Mouse (Mus musculus): ENCODE measurements around the gene Pcbp3. TPM values are rescaled to one million over a fixed set of nuclear protein-coding genes. Genes with fewer than 3 reads are reported as not detected.

Gene Pcbp3
- 19.1 and 23.5 TPM in 2 replicates for polyA plus RNA-seq (2012; rRNA removed)

DNA sequence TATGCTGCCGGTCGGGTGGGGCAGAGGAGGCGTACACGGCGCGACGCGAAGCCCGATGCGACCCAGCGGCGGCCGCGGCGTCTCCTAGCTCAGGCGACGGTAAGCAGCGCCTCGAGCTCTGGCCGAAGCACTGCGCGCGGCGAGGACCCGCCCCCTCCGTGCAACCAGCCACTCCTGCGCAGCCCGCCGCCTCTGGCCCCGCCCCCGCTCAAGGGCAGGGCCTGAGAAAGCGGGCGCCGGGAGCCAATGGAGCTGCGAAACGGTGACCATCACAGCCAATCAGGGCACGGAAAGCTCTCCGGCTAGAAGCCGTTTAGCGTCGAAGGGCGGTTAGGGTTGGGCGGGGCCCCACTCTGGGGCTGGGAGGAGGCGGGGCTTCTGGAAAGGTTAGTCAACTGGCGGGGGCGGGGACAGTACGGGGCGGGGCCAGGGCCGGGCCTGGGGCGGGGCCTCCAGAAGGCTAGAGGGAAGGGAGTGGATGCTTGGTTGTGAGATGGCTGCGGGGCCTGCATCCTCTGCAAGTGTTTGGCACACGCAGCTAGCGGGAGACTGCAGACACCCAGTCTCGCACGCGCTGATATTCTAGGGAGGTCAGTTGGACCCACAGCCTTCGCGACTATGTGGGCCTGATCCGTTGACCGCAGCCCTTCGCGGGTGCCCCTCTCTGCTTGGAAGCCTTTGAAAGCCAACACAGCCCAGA lies at the start of gene Pcbp3:
Gene Pcbp3 (minus strand): TSS at position 98 of the 700 bp plus-strand sequence.
- H3K36me3 ChIP-seq (ENCODE audit: control insufficient read depth, insufficient read depth, low read length), result no peaks in the 10 kb centered on the region
- WGBS, result 4% methylated on average over 61 of the region's 62 CpGs
- no peaks in the 10 kb centered on the region for H3K27me3 ChIP-seq (replicated peaks; ENCODE audit: control insufficient read depth, insufficient read depth, low read length)
- H3K4me3 ChIP-seq (ENCODE audit: insufficient read depth, low read depth, low read length), result peak within 1 kb of the TSS; percentile 89
- DNase-seq, result peak; percentile 99
- TF ChIP-seq POLR2A (IDR thresholded peaks at IDR 0.05; ENCODE audit: low read depth, low read length) (peak; percentile 53), CTCF (conservative IDR thresholded peaks at IDR 0.05; ENCODE audit: insufficient read depth, insufficient read length, low read depth, low read length) (no peak)
- H3K27ac ChIP-seq (ENCODE audit: insufficient read depth, low read depth, low read length), result peak within 1 kb of the TSS; percentile 18; the same call in 1 of the 2 replicates
- H3K4me1 ChIP-seq (ENCODE audit: control insufficient read depth, insufficient read depth, low read length), result peaks cover 6% of the 10 kb centered on the region; the same call in 1 of the 2 replicates

DNA sequence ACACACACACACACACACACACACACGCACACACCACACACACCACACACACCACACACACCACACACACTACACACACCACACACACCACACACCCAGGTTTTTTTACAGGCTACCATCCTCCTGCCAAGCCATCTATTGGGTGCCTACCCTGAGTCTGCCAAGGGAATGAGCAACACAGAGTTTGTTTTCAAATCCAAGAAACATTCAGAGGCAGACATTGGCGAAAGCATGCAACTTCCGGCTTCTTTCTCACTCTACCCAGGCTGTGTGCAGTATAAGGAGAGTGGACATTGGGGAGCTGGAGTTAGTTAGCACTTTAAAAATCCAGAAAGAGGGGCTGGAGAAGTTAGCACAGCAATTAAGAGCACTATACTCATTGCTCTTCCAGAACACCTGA lies 47.0 kb upstream of the Pcbp3 start:
- 77% methylated on average over 3 of the region's 3 CpGs for WGBS
- Histone ChIP-seq H3K4me3 (ENCODE audit: insufficient read depth, low read depth, low read length) (no peak overlapping the region), H3K36me3 (ENCODE audit: control insufficient read depth, insufficient read depth, low read length) (no peaks in the 10 kb centered on the region), H3K4me1 (ENCODE audit: control insufficient read depth, insufficient read depth, low read length) (peaks cover 31% of the 10 kb centered on the region; the same call in 1 of the 2 replicates), H3K27ac (ENCODE audit: insufficient read depth, low read depth, low read length) (peak overlapping the region; percentile 92), H3K27me3 (replicated peaks; ENCODE audit: control insufficient read depth, insufficient read depth, low read length) (no peaks in the 10 kb centered on the region)
- DNase-seq, result peak; percentile 32
- no peak for TF ChIP-seq POLR2A (IDR thresholded peaks at IDR 0.05; ENCODE audit: low read depth, low read length)
- TF ChIP-seq CTCF (conservative IDR thresholded peaks at IDR 0.05; ENCODE audit: insufficient read depth, insufficient read length, low read depth, low read length), result no peak

GRCm38 (mm10) chr10:77008109-77008561 lies 46.4 kb upstream of the Pcbp3 start:
- no peaks in the 10 kb centered on the region for H3K27me3 ChIP-seq (replicated peaks; ENCODE audit: control insufficient read depth, insufficient read depth, low read length)
- H3K4me1 ChIP-seq (ENCODE audit: control insufficient read depth, insufficient read depth, low read length), result peaks cover 31% of the 10 kb centered on the region; the same call in 1 of the 2 replicates
- 15% methylated on average over 9 of the region's 9 CpGs for WGBS
- no peaks in the 10 kb centered on the region for H3K36me3 ChIP-seq (ENCODE audit: control insufficient read depth, insufficient read depth, low read length)
- TF ChIP-seq POLR2A (IDR thresholded peaks at IDR 0.05; ENCODE audit: low read depth, low read length), result no peak
- DNase-seq, result peak; percentile 78
- no peak overlapping the region for H3K4me3 ChIP-seq (ENCODE audit: insufficient read depth, low read depth, low read length)
- H3K27ac ChIP-seq (ENCODE audit: insufficient read depth, low read depth, low read length), result peak overlapping the region; percentile 92

DNA sequence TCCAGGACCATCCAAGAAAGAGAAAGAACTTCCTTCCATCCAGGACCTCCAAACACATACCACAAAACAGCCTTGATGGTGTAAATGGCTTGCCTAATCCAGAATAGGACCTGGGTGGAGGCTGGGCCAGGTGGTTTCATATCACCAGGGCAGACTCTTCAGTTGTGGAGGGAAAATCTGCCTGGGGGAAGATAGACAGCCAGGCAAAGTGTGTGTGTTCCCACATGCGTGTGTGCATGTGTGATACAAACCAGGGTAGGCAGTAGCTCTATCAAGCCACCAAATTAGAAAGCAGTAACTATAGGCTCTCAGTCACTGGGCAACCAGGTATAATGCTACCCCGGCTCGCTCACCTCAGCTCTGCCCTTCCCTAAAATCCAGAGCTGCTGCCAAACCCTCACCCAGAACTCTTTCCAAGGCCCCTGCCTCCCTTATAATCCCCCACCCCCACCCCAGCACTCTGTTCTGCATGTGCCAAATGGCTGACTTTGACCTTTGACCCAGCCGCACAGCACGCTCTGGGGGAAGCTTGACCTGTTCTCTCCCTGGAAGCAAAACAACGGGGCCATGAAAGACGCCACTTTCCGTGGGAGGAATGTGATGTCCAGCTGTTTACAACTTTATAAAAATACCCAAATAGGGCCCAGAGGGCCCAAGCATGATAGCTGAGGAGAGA lies 45.9 kb upstream of the Pcbp3 start:
- 26% methylated on average over 8 of the region's 8 CpGs for WGBS
- peak; percentile 85 for DNase-seq
- no peak for TF ChIP-seq CTCF (conservative IDR thresholded peaks at IDR 0.05; ENCODE audit: insufficient read depth, insufficient read length, low read depth, low read length)
- TF ChIP-seq POLR2A (IDR thresholded peaks at IDR 0.05; ENCODE audit: low read depth, low read length), result no peak

GRCm38 (mm10) chr10:77004936-77005335 lies 43.2 kb upstream of the Pcbp3 start:
- no peak for DNase-seq
- H3K4me1 ChIP-seq (ENCODE audit: control insufficient read depth, insufficient read depth, low read length), result peaks cover 19% of the 10 kb centered on the region; the same call in 1 of the 2 replicates
- WGBS, result 54% methylated on average over 7 of the region's 7 CpGs

More for the DNA sequence above, 45.9 kb upstream of the Pcbp3 start:
- Histone ChIP-seq H3K27ac (ENCODE audit: insufficient read depth, low read depth, low read length) (peak overlapping the region; percentile 92), H3K27me3 (replicated peaks; ENCODE audit: control insufficient read depth, insufficient read depth, low read length) (no peaks in the 10 kb centered on the region), H3K4me1 (ENCODE audit: control insufficient read depth, insufficient read depth, low read length) (peaks cover 31% of the 10 kb centered on the region; the same call in 1 of the 2 replicates), H3K4me3 (ENCODE audit: insufficient read depth, low read depth, low read length) (no peak overlapping the region), H3K36me3 (ENCODE audit: control insufficient read depth, insufficient read depth, low read length) (no peaks in the 10 kb centered on the region)

DNA sequence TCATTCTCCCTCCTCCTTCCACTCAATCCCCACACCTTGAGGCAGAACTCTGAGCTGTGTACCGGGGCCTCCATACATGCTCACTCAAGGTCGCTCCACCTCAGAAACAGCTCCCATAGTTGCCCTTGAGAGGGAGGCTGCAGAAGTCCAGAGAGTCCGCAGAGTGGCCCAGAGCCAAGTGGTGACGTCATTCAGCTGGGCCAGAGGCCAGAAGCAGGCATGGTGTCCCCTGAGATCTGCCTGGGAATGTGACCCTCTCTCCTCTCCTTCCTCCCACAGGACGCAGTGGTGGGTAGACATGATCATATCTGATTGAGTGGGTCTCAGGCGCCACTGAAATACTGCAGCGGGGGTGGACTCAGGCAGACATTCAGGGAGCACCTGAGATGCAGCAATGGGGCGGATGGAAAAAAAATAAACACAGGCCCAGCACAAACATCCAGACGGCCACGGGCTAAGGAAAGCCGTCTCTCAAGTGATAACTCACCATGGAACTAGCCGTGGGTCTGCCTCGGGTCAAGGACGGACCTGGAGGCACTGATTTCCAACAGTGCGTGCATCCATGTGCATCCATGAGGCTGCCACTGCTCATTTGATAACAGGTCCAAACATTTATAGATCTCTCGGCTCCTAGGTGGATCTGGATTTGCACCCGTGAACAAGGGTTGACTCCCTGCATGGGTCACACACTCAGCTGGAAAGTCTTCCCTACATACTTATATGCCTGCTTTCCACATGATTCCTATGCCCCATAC lies 36.2 kb upstream of the Pcbp3 start:
- no peak overlapping the region for H3K4me3 ChIP-seq (ENCODE audit: insufficient read depth, low read depth, low read length)
- H3K4me1 ChIP-seq (ENCODE audit: control insufficient read depth, insufficient read depth, low read length), result peaks cover 4% of the 10 kb centered on the region; the same call in 1 of the 2 replicates
- 24% methylated on average over 17 of the region's 17 CpGs for WGBS
- TF ChIP-seq CTCF (conservative IDR thresholded peaks at IDR 0.05; ENCODE audit: insufficient read depth, insufficient read length, low read depth, low read length) (no peak), POLR2A (IDR thresholded peaks at IDR 0.05; ENCODE audit: low read depth, low read length) (no peak)
- peak; percentile 94 for DNase-seq
- no peaks in the 10 kb centered on the region for H3K27me3 ChIP-seq (replicated peaks; ENCODE audit: control insufficient read depth, insufficient read depth, low read length)
- no peak overlapping the region for H3K27ac ChIP-seq (ENCODE audit: insufficient read depth, low read depth, low read length)
- H3K36me3 ChIP-seq (ENCODE audit: control insufficient read depth, insufficient read depth, low read length), result no peaks in the 10 kb centered on the region

More at GRCm38 (mm10) chr10:77004936-77005335, 43.2 kb upstream of the Pcbp3 start:
- Histone ChIP-seq H3K36me3 (ENCODE audit: control insufficient read depth, insufficient read depth, low read length) (no peaks in the 10 kb centered on the region), H3K27ac (ENCODE audit: insufficient read depth, low read depth, low read length) (no peak overlapping the region), H3K27me3 (replicated peaks; ENCODE audit: control insufficient read depth, insufficient read depth, low read length) (no peaks in the 10 kb centered on the region), H3K4me3 (ENCODE audit: insufficient read depth, low read depth, low read length) (no peak overlapping the region)
- no peak for TF ChIP-seq CTCF (conservative IDR thresholded peaks at IDR 0.05; ENCODE audit: insufficient read depth, insufficient read length, low read depth, low read length)
